Mouse (Mus musculus): ENCODE data around the gene Gm21874.
"Not testable (repeated sequence)": the region's sequence is repeated elsewhere in the genome, so short reads cannot be mapped to it uniquely, and the experiment has no call there.

Gm21874 gene

DNA sequence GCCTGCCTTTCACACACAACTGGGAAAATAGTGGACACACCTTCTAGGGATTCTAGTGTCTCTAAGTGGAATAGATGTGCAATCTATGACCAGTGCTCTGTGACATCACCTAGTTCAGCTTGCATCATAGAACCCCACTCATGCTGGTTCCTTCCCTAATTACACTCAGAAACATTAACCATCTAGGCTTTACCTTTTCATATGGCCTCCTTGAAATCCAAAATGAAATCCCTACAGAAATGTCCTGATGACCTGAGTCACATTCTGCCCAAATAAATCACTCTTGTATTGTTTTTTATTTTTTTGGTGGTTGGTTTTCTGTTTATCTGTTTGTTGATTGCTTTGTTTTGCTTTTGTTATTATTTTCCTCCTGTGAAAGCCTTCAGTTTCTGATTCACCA is at the start of gene Gm21874:
Gm21874 (minus strand) TSS at position 101 of the 400 bp plus-strand sequence.
- not testable (repeated sequence) for DNase-seq (ENCODE audit: low spot score)
